Mouse (Mus musculus) forebrain, embryonic 15.5 days (tissue): ENCODE measurements around the gene Efcab2. TPM values are rescaled to one million over a fixed set of nuclear protein-coding genes. Genes with fewer than 3 reads are reported as not detected.

Experiments used
- ATAC-seq: fragments of 200-750 bp; cut with Nextera tagmentation; replicated peaks from 2 replicates; pipeline ENCODE4 v1.8.0; 2017; ENCODE audit warnings: mild to moderate bottlenecking, moderate TSS enrichment, moderate library complexity
- H3K27ac ChIP-seq: fragments of 300-500 bp; sonication (generic); replicated peaks from 2 replicates; pipeline ENCODE4 v1.5.1; 2015; ENCODE audit warnings: mild to moderate bottlenecking, inconsistent platforms
- H3K27me3 ChIP-seq: fragments of 300-500 bp; sonication (generic); 2 replicates; pipeline ENCODE4 v1.6.1; 2015; ENCODE audit warnings: inconsistent platforms
- H3K36me3 ChIP-seq: fragments of 300-500 bp; sonication (generic); 2 replicates; pipeline ENCODE4 v1.6.1; 2015; ENCODE audit warnings: mild to moderate bottlenecking, inconsistent platforms
- H3K4me1 ChIP-seq: fragments of 300-500 bp; sonication (generic); 2 replicates; pipeline ENCODE4 v1.6.1; 2015; ENCODE audit warnings: inconsistent platforms
- H3K4me2 ChIP-seq: fragments of 300-500 bp; sonication (generic); replicated peaks from 2 replicates; pipeline ENCODE4 v1.6.1; 2015; ENCODE audit warnings: mild to moderate bottlenecking, inconsistent platforms
- H3K4me3 ChIP-seq: fragments of 300-500 bp; sonication (generic); 2 replicates; pipeline ENCODE4 v1.5.1; 2015; ENCODE audit warnings: mild to moderate bottlenecking, inconsistent platforms
- H3K9ac ChIP-seq: fragments of 300-500 bp; sonication (generic); replicated peaks from 2 replicates; pipeline ENCODE4 v1.6.1; 2015; ENCODE audit warnings: mild to moderate bottlenecking, inconsistent platforms
- H3K9me3 ChIP-seq: fragments of 300-500 bp; sonication (generic); 2 replicates; pipeline ENCODE4 v1.6.1; 2016; ENCODE audit warnings: inconsistent platforms
- WGBS: fragments of 180-500 bp; shearing (Covaris S2); methylation state at CpG from one replicate; pipeline ENCODE4 v1.1.7; 2015; ENCODE audit warnings: mixed read lengths; 5-methylcytosine and 5-hydroxymethylcytosine counted together
- polyA plus RNA-seq: library from polyadenylated mRNA; unstranded; fragments of >200 nt; fragmentation: Nextera tagmentation; extraction: Ambion mirVana; gene quantifications from 2 replicates; pipeline ENCODE4 v1.2.1, GENCODE M21; 2015

Efcab2 gene
- polyA plus RNA-seq, 1 experiment from 2014 or later: 8.2 TPM

DNA sequence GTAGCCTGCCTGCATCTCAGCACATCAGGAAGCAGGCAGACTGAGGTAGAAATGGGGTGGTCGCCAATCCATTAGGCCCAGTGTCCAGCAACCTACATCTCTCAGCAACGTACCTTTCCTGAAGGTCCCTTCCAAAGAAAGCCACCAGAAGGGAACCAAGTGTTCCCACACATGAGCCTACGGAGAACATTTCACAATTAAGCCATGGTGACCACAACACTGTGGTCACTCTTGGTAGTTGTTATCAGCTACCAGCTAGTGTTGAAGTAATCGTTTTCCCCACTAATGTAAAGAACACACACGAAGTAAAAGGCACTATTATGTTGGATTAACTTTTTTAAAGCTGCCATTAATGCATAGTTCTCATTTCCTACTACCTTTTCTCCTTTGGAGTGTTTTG is 85.8 kb downstream of the Efcab2 start:
- Histone ChIP-seq H3K36me3 (no peaks in the 10 kb centered on the region), H3K4me3 (no peak overlapping the region), H3K27ac (no peak overlapping the region), H3K4me1 (no peaks in the 10 kb centered on the region), H3K9me3 (no peaks in the 10 kb centered on the region), H3K9ac (no peak overlapping the region), H3K27me3 (no peaks in the 10 kb centered on the region), H3K4me2 (no peak overlapping the region)
- no peak for ATAC-seq
- WGBS: 89% methylated on average over 5 of the region's 5 CpGs

DNA sequence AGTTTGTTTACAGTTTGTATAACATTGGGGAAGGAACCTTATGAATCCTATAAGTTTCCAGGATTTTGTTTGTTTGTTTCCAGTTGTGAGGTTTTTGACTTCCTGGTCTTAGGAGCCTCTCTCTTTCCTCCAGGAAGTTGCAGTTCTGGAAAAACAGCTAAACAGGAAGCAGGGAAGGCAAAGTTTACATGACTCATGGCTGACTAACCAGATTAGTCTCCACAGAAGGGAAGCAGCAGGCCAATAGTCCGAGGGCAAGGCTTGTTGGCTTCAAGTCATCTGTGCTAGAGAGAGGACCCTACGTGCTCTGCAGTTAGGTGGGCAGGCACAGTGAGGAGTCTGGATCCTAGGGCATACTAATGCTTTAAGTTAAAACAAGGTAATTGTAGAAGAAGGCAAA is 86.6 kb downstream of the Efcab2 start:
- no peak overlapping the region for H3K4me3 ChIP-seq
- H3K27me3 ChIP-seq: no peaks in the 10 kb centered on the region
- H3K27ac ChIP-seq: no peak overlapping the region
- no peaks in the 10 kb centered on the region for H3K4me1 ChIP-seq
- WGBS: 78% methylated on average over 2 of the region's 2 CpGs
- no peak overlapping the region for H3K9ac ChIP-seq
- no peaks in the 10 kb centered on the region for H3K36me3 ChIP-seq
- H3K4me2 ChIP-seq: no peak overlapping the region
- no peak for ATAC-seq
- H3K9me3 ChIP-seq: no peaks in the 10 kb centered on the region

DNA sequence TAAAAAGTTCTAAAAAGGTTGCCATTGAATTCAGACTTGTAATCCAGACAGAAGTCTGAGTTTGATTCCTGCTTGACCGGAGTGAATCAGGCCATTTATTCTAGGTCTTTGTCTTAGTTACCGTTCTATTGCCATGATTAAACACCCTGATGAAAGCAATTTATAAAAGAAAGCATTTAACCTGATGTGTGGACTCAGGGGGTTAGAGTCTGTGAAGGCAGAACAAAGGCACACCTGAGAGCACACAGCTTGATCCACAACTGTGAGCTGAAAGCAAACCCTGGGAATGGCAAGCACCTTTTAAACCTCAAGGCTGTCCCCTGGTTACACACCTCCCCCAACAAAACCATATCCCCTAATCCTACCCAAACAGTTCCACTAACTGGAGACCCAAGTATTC is 90.3 kb downstream of the Efcab2 start:
- Histone ChIP-seq H3K9me3 (no peaks in the 10 kb centered on the region), H3K9ac (no peak overlapping the region), H3K4me3 (no peak overlapping the region), H3K4me2 (no peak overlapping the region), H3K4me1 (no peaks in the 10 kb centered on the region), H3K27me3 (no peaks in the 10 kb centered on the region), H3K27ac (no peak overlapping the region), H3K36me3 (no peaks in the 10 kb centered on the region)
- no peak for ATAC-seq
- 38% methylated on average over 2 of the region's 2 CpGs for WGBS

DNA sequence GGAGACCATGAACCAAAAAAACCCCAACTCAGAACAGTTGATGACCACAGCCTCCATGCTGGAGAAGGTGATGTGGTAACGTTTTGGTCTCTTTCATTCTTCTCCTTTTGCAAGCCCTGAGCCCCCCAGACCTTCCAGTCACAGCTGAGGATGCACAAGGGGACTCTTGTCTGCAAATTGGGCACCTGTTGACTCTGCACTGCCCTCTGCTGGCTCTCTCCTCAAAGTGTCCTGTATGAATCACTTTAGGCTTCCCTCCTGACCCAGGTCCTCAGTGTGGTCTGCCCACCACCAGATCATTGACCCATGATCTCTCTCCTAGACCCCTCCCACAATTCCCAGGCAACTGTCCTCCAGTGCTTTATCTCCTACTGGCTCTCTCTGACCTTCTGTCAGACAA is 91.0 kb downstream of the Efcab2 start:
- ATAC-seq: no peak
- Histone ChIP-seq H3K9ac (no peak overlapping the region), H3K4me3 (no peak overlapping the region), H3K27me3 (no peaks in the 10 kb centered on the region), H3K36me3 (no peaks in the 10 kb centered on the region), H3K9me3 (no peaks in the 10 kb centered on the region), H3K4me1 (no peaks in the 10 kb centered on the region), H3K27ac (no peak overlapping the region), H3K4me2 (no peak overlapping the region)
- 56% methylated on average over 1 of the region's 1 CpGs for WGBS

DNA sequence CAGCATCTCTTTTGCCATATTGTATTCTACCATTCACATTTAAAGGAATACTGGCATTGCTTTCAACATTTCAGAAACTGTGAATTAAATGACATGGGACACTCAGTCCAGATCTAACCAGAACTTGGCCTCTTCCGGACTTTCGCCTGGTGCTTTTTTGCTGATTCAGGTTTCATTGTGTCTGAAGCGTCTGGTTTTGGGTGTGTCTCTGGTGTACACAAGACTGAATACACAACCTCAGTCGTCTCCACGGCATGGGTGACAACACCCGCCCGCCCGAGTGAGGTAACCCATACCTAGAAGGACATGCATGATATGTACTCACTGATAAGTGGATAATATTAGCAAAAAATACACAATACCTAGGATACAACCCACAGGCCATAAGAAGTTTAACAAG is 101.1 kb downstream of the Efcab2 start:
- 96% methylated on average over 8 of the region's 8 CpGs for WGBS
- no peaks in the 10 kb centered on the region for H3K4me1 ChIP-seq
- ATAC-seq: no peak

DNA sequence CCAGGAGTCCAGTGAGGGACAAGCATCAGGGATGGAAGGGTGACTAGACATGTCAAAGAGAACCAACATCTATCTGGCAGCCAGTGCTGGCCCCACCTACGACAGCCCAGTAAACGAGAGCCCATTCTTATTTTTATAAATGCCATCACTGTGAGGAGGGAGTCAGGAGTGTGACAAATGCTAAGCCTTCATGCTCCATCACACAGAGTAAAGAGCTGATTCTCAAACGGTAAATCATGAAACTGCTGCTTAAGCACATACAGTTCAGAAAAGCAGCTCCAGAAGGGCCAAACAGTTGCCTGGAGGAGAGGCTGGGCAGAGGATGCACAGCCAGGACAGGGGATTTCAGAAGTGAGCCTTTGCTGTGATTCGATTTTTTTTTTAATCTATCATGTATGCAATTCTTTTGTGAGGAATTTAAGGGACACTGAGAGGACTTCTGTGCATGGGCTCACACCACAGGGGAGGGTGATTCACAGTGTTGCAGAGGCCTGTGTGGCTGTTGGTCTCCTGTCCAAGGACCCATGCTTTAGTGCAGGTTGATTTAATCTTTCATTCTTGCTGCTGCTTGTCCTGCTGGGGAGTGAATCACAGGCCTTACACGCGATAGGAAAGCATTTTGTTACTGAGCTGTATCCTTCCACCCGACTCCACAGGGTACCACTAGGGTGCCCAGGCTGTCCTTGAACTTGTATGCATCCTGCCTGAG is 106.6 kb downstream of the Efcab2 start:
- no peak for ATAC-seq
- no peak overlapping the region for H3K4me2 ChIP-seq
- no peak overlapping the region for H3K27ac ChIP-seq
- no peak overlapping the region for H3K4me3 ChIP-seq
- H3K9me3 ChIP-seq: no peaks in the 10 kb centered on the region
- no peaks in the 10 kb centered on the region for H3K27me3 ChIP-seq
- no peak overlapping the region for H3K9ac ChIP-seq
- WGBS: 41% methylated on average over 7 of the region's 7 CpGs
- no peaks in the 10 kb centered on the region for H3K36me3 ChIP-seq
- no peaks in the 10 kb centered on the region for H3K4me1 ChIP-seq

More for the DNA sequence above, 101.1 kb downstream of the Efcab2 start:
- Histone ChIP-seq H3K9ac (no peak overlapping the region), H3K4me3 (no peak overlapping the region), H3K27me3 (no peaks in the 10 kb centered on the region), H3K9me3 (no peaks in the 10 kb centered on the region), H3K27ac (no peak overlapping the region), H3K4me2 (no peak overlapping the region), H3K36me3 (no peaks in the 10 kb centered on the region)

DNA sequence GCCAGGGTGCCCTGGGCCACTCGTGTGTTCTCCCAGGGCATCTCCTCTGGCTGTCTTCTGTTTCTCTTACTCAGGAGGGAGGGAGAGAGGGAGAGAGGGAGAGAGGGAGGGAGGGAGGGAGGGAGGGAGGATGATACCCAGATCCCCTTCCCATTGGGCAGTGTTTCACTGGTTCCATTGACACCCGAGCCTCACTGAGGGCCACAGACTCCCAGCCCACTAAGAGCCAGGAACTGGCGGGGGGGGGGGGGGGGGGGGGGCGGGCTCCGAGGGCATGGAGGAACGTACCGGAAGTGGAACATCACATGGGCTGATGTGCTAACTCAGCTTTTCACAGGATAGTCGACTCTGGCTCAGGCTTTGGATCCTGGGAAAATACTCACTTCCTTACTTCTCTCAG is 108.1 kb downstream of the Efcab2 start:
- no peak overlapping the region for H3K4me3 ChIP-seq
- ATAC-seq: no peak
- no peaks in the 10 kb centered on the region for H3K9me3 ChIP-seq
- H3K27ac ChIP-seq: no peak overlapping the region
- no peak overlapping the region for H3K4me2 ChIP-seq
- no peaks in the 10 kb centered on the region for H3K4me1 ChIP-seq
- no peaks in the 10 kb centered on the region for H3K36me3 ChIP-seq
- no peaks in the 10 kb centered on the region for H3K27me3 ChIP-seq
- no peak overlapping the region for H3K9ac ChIP-seq
- WGBS: 35% methylated on average over 6 of the region's 8 CpGs

DNA sequence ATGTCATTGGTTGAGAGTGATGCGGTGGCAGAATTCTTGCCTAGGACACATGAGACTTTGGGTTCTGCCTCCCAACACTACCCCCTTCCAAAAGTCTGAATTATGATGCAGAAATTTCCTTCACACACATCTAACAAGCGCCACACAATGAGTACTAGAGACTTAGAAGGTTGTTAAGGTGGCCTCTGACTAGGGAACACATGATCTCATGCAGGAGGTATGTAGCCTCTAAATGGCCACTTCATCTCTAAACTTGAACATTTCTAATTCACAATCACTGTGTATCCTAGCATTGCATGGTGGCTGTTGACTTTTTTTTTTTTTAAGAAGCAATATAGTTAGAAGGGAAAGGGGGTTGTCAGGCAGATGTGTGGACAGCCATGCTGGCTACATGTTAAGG is 110.0 kb downstream of the Efcab2 start:
- no peak overlapping the region for H3K4me2 ChIP-seq
- H3K36me3 ChIP-seq: no peaks in the 10 kb centered on the region
- no peak overlapping the region for H3K9ac ChIP-seq
- no peak overlapping the region for H3K4me3 ChIP-seq
- 76% methylated on average over 2 of the region's 2 CpGs for WGBS
- H3K27me3 ChIP-seq: no peaks in the 10 kb centered on the region
- H3K4me1 ChIP-seq: no peaks in the 10 kb centered on the region
- no peaks in the 10 kb centered on the region for H3K9me3 ChIP-seq
- no peak for ATAC-seq
- no peak overlapping the region for H3K27ac ChIP-seq

DNA sequence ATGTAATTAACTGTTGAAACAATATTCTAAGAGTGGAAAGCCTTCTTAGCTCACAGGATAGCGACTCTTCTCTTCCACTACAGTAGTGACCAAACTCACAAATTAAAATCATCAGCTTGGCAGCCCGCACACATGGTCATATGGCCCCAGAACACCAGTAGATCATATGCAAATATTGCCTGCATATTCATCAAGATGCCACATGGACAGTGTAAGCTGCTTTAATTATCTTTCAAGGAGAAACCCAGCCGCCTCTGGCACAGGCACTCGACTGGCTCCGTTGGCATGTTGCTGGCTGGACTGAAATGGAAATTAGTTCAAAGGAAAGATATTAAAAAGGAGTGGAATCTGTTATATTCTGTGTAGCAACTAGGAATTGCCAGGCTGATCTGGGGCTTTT is 116.5 kb downstream of the Efcab2 start:
- H3K4me3 ChIP-seq: no peak overlapping the region
- H3K4me1 ChIP-seq: peaks cover 14% of the 10 kb centered on the region
- 35% methylated on average over 5 of the region's 5 CpGs for WGBS
- H3K4me2 ChIP-seq: no peak overlapping the region
- H3K9me3 ChIP-seq: no peaks in the 10 kb centered on the region
- ATAC-seq: peak; percentile 79
- H3K9ac ChIP-seq: no peak overlapping the region
- no peaks in the 10 kb centered on the region for H3K36me3 ChIP-seq
- peak overlapping the region; percentile 28 for H3K27ac ChIP-seq
- no peaks in the 10 kb centered on the region for H3K27me3 ChIP-seq

DNA sequence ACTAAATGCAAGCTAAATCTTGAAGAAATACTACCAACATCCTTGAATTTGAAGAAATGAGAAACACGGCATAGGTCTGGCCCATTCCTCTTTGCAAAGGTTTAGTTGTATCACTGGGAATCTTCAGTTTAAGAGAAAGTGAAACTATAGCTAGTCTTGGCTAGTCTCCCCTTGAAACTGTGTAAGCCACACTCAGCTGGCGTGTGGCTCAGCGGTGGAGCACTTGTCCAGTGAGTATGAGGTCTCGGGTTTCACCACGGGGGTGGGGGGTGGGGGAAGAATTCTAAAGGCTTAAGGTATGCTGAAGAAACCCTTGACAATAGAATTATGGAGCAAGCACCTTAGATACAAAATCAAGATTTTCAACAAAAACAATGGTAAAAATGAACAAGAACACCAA is 117.3 kb downstream of the Efcab2 start:
- 54% methylated on average over 5 of the region's 5 CpGs for WGBS
- Histone ChIP-seq H3K4me1 (peaks cover 22% of the 10 kb centered on the region), H3K27ac (no peak overlapping the region), H3K9ac (no peak overlapping the region), H3K27me3 (peaks cover 7% of the 10 kb centered on the region), H3K36me3 (no peaks in the 10 kb centered on the region), H3K4me3 (no peak overlapping the region), H3K9me3 (no peaks in the 10 kb centered on the region), H3K4me2 (no peak overlapping the region)
- ATAC-seq: no peak

DNA sequence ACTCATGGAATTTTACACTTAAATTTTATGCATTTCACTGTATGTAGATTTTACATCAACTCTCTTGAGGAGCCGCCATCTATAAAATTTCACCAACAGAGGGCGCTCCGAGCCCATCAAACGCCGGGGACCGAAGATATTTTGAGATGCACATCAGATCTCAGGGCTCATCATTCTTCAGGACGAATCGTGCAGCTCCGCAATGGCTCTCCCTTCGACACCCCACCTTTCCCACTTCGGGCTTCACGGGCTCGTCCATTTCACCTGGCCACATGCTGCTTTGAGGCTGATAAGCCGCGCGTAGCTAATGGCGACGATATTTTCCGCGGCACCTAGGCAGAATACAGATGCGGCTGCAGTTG is 121.3 kb downstream of the Efcab2 start:
- H3K4me2 ChIP-seq: peak overlapping the region; percentile 100
- H3K4me3 ChIP-seq: peak overlapping the region; percentile 78
- under 1% methylated on average over 21 of the region's 21 CpGs for WGBS
- H3K27ac ChIP-seq: peak overlapping the region; percentile 70
- H3K36me3 ChIP-seq: no peaks in the 10 kb centered on the region
- peaks cover 12% of the 10 kb centered on the region for H3K27me3 ChIP-seq
- H3K9me3 ChIP-seq: no peaks in the 10 kb centered on the region
- ATAC-seq: peak; percentile 30
- H3K9ac ChIP-seq: peak overlapping the region; percentile 73
- H3K4me1 ChIP-seq: peaks cover 40% of the 10 kb centered on the region

DNA sequence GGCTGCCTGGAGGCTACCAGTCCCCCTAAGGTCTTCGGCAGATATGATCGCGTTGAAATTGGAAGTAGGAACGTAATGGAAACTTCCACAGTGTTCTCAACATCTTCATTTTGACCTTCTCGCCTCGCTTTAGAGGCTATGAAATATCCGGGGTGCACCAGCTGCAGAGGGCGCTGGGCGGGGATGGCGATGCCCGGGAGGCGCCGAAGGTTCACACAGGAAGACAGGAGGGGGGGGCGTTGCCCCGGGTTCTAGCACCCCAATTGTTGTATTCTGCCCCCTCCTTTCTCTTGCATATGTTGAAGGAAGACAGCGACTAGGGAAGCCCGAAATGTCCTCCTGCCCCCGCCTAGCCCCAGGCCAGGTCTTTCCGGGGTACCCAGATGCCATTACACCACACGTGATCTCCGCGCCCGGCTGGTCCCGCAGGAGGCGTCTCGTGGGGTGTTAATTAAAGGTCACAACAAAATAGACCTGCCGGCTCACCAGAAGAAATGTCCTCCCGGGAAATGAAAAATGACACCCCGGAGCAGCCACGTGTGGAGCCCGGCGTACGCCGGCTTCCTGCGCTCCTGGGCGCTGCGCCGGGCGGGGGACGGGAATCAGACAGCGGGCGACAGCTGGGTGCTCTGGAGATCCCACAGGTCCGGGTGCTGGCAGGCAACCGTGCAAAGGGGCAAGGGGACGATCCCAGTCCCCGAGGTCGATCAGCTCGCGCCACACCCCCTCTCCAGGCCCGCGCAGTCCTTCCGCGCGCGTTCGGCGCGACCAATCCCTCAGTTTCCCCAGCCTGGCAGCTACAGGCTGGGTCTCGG is 121.9 kb downstream of the Efcab2 start:
- Histone ChIP-seq H3K36me3 (no peaks in the 10 kb centered on the region), H3K9ac (peak overlapping the region; percentile 73), H3K27me3 (peaks cover 12% of the 10 kb centered on the region), H3K9me3 (no peaks in the 10 kb centered on the region), H3K27ac (peak overlapping the region; percentile 70), H3K4me2 (peak overlapping the region; percentile 100), H3K4me1 (peaks cover 39% of the 10 kb centered on the region), H3K4me3 (peak overlapping the region; percentile 78)
- peak; percentile 39 for ATAC-seq
- under 1% methylated on average over 59 of the region's 59 CpGs for WGBS
